Mouse (Mus musculus) CH12.LX (cell line): ENCODE measurements around the gene Ddx58. TPM values are rescaled to one million over a fixed set of nuclear protein-coding genes. Genes with fewer than 3 reads are reported as not detected.

Experiments
- DNase-seq: peaks from one replicate; pipeline ENCODE4 v3.0.0-alpha.2; 2013; ENCODE audit errors: extremely low read depth
- H3K27ac ChIP-seq: 2 replicates; pipeline ENCODE4 v1.5.1; 2012; ENCODE audit warnings: low read depth, mild to moderate bottlenecking, control low read depth, moderate library complexity; ENCODE audit not compliant: insufficient read depth
- H3K27me3 ChIP-seq: replicated peaks from 2 replicates; pipeline ENCODE3; 2012; ENCODE audit warnings: inconsistent platforms
- H3K36me3 ChIP-seq, 2 experiments: replicated peaks in 1 of 2; 2 replicates each; pipeline versions ENCODE3 to v1.6.1; 2012; ENCODE audit warnings: inconsistent platforms in 1 of 2, low read length in 1 of 2, mild to moderate bottlenecking in 1 of 2, mixed read lengths in 1 of 2, moderate library complexity in 1 of 2; ENCODE audit not compliant: control insufficient read depth in 1 of 2, insufficient read depth in 1 of 2
- H3K4me1 ChIP-seq, 2 experiments: 2 replicates each; pipeline ENCODE4 v1.6.1; 2012; ENCODE audit warnings: inconsistent platforms in 1 of 2, moderate library complexity in 1 of 2; ENCODE audit not compliant: insufficient read depth in 2 of 2, control insufficient read depth in 1 of 2
- H3K4me2 ChIP-seq: 2 replicates; pipeline ENCODE4 v1.6.1; 2012; ENCODE audit warnings: low read depth, mild to moderate bottlenecking, control low read depth; ENCODE audit not compliant: poor library complexity, insufficient read depth, severe bottlenecking
- H3K4me3 ChIP-seq, 3 experiments: fragments of 150-350 bp in 1 of 3; sonication (generic) in 1 of 3; replicated peaks in 1 of 3; 2 replicates each; pipeline versions ENCODE3 to v1.5.1; 2011 to 2012; ENCODE audit warnings: low read depth in 2 of 3, low read length in 2 of 3, mild to moderate bottlenecking in 2 of 3, moderate library complexity in 2 of 3, control low read depth in 1 of 3, improper control_type of control experiment in 1 of 3, inconsistent platforms in 1 of 3, mixed read lengths in 1 of 3; ENCODE audit not compliant: poor library complexity in 1 of 3
- H3K79me2 ChIP-seq: replicated peaks from 2 replicates; pipeline ENCODE4 v1.6.1; 2012; ENCODE audit warnings: mild to moderate bottlenecking, moderate library complexity; ENCODE audit not compliant: control insufficient read depth, poor library complexity, insufficient read depth, severe bottlenecking; ENCODE audit errors: extremely low read depth
- H3K9ac ChIP-seq: 2 replicates; pipeline ENCODE4 v1.6.1; 2012; ENCODE audit warnings: low read depth, mild to moderate bottlenecking, control low read depth, moderate library complexity; ENCODE audit not compliant: insufficient read depth
- H3K9me3 ChIP-seq: replicated peaks from 2 replicates; pipeline ENCODE3; 2012; ENCODE audit warnings: low read length, inconsistent platforms, mixed read lengths
- CHD1 ChIP-seq: IDR thresholded peaks from 2 replicates; pipeline ENCODE4 v1.6.1; 2012; ENCODE audit warnings: low read depth, low read length, improper control_type of control experiment, inconsistent platforms
- E2F4 ChIP-seq: IDR thresholded peaks from 2 replicates; pipeline ENCODE4 v1.6.1; 2011; ENCODE audit warnings: low read depth, low read length, improper control_type of control experiment; ENCODE audit not compliant: insufficient replicate concordance
- ELF1 ChIP-seq: IDR thresholded peaks from 2 replicates; pipeline ENCODE4 v1.6.1; 2014; ENCODE audit warnings: low read depth, mild to moderate bottlenecking, inconsistent platforms, low read length, improper control_type of control experiment
- EP300 ChIP-seq: IDR thresholded peaks from 2 replicates; pipeline ENCODE4 v1.6.1; 2011; ENCODE audit warnings: low read length, improper control_type of control experiment
- HCFC1 ChIP-seq: IDR thresholded peaks from 2 replicates; pipeline ENCODE4 v1.6.1; 2012; ENCODE audit warnings: low read depth, mild to moderate bottlenecking, inconsistent platforms, low read length, improper control_type of control experiment
- JUN ChIP-seq: IDR thresholded peaks from 2 replicates; pipeline ENCODE4 v1.6.1; 2011; ENCODE audit warnings: low read depth, mild to moderate bottlenecking, low read length, improper control_type of control experiment, moderate library complexity; ENCODE audit not compliant: insufficient read depth
- MAZ ChIP-seq: IDR thresholded peaks from 2 replicates; pipeline ENCODE4 v1.6.1; 2012; ENCODE audit warnings: low read depth, mild to moderate bottlenecking, inconsistent platforms, low read length, improper control_type of control experiment, moderate library complexity
- PAX5 ChIP-seq: IDR thresholded peaks from 2 replicates; pipeline ENCODE4 v1.6.1; 2012; ENCODE audit warnings: low read length, inconsistent platforms, mixed read lengths
- POLR2A ChIP-seq: IDR thresholded peaks from 2 replicates; pipeline ENCODE4 v1.6.1; 2011; ENCODE audit warnings: low read depth, mild to moderate bottlenecking, improper control_type of control experiment, low read length
- SIN3A ChIP-seq: IDR thresholded peaks from 2 replicates; pipeline ENCODE4 v1.6.1; 2012; ENCODE audit warnings: low read length, improper control_type of control experiment, inconsistent platforms
- SMC3 ChIP-seq: IDR thresholded peaks from 2 replicates; pipeline ENCODE4 v1.6.1; 2011; ENCODE audit warnings: low read depth, low read length, improper control_type of control experiment
- TBP ChIP-seq: conservative IDR thresholded peaks from 2 replicates; pipeline ENCODE4 v1.6.1; 2011; ENCODE audit warnings: low read depth, low read length, improper control_type of control experiment
- USF1 ChIP-seq: IDR thresholded peaks from 2 replicates; pipeline ENCODE4 v1.6.1; 2014; ENCODE audit warnings: low read depth, mild to moderate bottlenecking, inconsistent platforms, low read length, improper control_type of control experiment
- USF2 ChIP-seq: conservative IDR thresholded peaks from 2 replicates; pipeline ENCODE4 v1.6.1; 2011; ENCODE audit warnings: low read depth, low read length, improper control_type of control experiment
- ZC3H11A ChIP-seq: IDR thresholded peaks from 2 replicates; pipeline ENCODE4 v1.6.1; 2012; ENCODE audit warnings: low read depth, mild to moderate bottlenecking, inconsistent platforms, low read length, improper control_type of control experiment
- ZKSCAN1 ChIP-seq: IDR thresholded peaks from 2 replicates; pipeline ENCODE4 v1.6.1; 2012; ENCODE audit warnings: low read depth, inconsistent platforms, low read length, improper control_type of control experiment, borderline replicate concordance
- dilution Hi-C: fragments of 300-500 bp; cut with MboI; formaldehyde crosslinking; loops from 2 replicates; pipeline ENCODE4 v1.14.3; 2020; ENCODE audit warnings: low sequenced_read_pairs; ENCODE audit not compliant: extremely low pct_unique_long_range_greater_than_20kb, extremely low pct_ligation_motif_present
- in situ Hi-C: fragments of 300-500 bp; cut with MboI; formaldehyde crosslinking; loops from 3 replicates; pipeline ENCODE4 v1.14.3; 2019; ENCODE audit warnings: low sequenced_read_pairs, low pct_ligation_motif_present, low pct_unique_long_range_greater_than_20kb, mixed read lengths
- polyA plus RNA-seq: library from polyadenylated mRNA; unstranded; fragments of >175 nt; gene quantifications from 2 replicates; pipeline ENCODE4 v1.2.1, GENCODE M21; 2012; ENCODE audit warnings: low read depth; ENCODE audit not compliant: insufficient read length
- total RNA-seq, 2 experiments: library from RNA; depleted of rRNA; stranded (reverse); fragments of 300-350 nt in 1 of 2; fragments of >200 nt in 1 of 2; gene quantifications; 2 replicates each; pipeline ENCODE4 v1.2.3; 2012 to 2014

Ddx58 gene
- total and polyA plus RNA-seq, 3 experiments = 4.2 to 7.3 (median 6.6) TPM

DNA sequence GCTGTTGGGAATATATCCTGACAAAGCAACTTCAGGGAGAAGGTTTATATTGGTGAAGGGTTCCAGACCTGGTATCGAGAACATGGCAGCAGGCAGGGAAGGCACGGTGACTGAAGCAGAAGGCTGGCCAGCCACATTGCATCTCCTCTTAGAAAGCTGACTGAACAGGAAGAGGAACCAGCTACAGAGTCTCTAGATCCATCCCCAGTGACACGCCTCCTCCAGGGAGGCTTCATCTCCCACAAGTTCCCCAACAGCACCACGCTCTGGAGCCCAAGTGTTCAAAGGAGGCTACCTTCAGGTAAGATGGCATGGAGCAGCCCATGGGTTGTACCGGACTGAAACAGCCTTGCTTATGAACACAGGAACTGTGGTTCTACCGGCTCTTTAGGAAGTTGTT is 37.4 kb downstream of the Ddx58 start:
- Histone ChIP-seq H3K36me3 (peaks cover 9 to 46% of the 10 kb centered on the region in 2 experiments), H3K27me3 (no peaks in the 10 kb centered on the region), H3K27ac (no peak overlapping the region), H3K4me3 (no peak overlapping the region), H3K79me2 (no peaks in the 10 kb centered on the region), H3K9ac (no peak overlapping the region), H3K4me2 (no peak overlapping the region), H3K4me1 (peaks cover 0 to 7% of the 10 kb centered on the region in 2 experiments; a peak in 1 of 4 replicates), H3K9me3 (no peaks in the 10 kb centered on the region)
- peak; percentile 15 for DNase-seq
- dilution Hi-C loops = no loop called here
- in situ Hi-C loops = no loop called here
- TF ChIP-seq TBP = no peak
- TF ChIP-seq ELF1 = no peak
- TF ChIP-seq ZC3H11A = no peak
- no peak for TF ChIP-seq PAX5
- TF ChIP-seq MAZ = no peak

DNA sequence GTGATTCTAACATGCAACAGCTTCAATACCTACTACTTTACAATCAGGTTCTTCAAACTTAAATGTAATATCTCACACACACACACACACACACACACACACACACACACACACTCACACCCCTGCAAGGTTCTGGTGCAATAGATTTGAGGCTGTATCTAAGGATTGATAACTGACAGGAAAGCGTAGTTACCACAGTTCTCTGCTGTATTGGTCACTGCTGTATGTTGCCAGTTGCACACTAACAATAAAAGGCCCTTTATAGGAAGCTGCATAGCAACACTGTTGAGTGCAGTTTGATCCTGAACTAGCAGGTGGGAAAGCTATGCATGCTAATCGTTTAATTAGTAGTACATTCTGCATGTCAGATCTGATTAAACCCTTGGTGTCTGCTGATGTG is 44.3 kb downstream of the Ddx58 start:
- dilution Hi-C loops (no loop called here), in situ Hi-C loops (no loop called here)
- Histone ChIP-seq H3K36me3 (peaks cover 21 to 66% of the 10 kb centered on the region in 2 experiments), H3K4me2 (no peak overlapping the region), H3K9ac (no peak overlapping the region), H3K9me3 (no peaks in the 10 kb centered on the region), H3K4me3 (no peak overlapping the region), H3K27ac (no peak overlapping the region), H3K27me3 (no peaks in the 10 kb centered on the region), H3K79me2 (no peaks in the 10 kb centered on the region), H3K4me1 (no peaks in the 10 kb centered on the region)
- DNase-seq = no peak
- no peak for TF ChIP-seq HCFC1
- TF ChIP-seq SIN3A = no peak

GRCm38 (mm10) chr4:40193461-40193860 is 46.2 kb downstream of the Ddx58 start:
- peaks cover 36 to 78% of the 10 kb centered on the region in 2 experiments for H3K36me3 ChIP-seq
- no peak for DNase-seq
- no peak overlapping the region for H3K4me3 ChIP-seq
- no peaks in the 10 kb centered on the region for H3K9me3 ChIP-seq
- TF ChIP-seq ZKSCAN1 (no peak), POLR2A (no peak), JUN (no peak), PAX5 (no peak), CHD1 (no peak), USF2 (no peak), E2F4 (no peak), SMC3 (no peak), ZC3H11A (no peak), USF1 (no peak), EP300 (no peak)
- no peak overlapping the region for H3K9ac ChIP-seq
- dilution Hi-C loops = no loop called here
- no peaks in the 10 kb centered on the region for H3K79me2 ChIP-seq
- H3K27me3 ChIP-seq = no peaks in the 10 kb centered on the region
- no peak overlapping the region for H3K4me2 ChIP-seq
- in situ Hi-C loops = no loop called here
- H3K4me1 ChIP-seq = no peaks in the 10 kb centered on the region
- H3K27ac ChIP-seq = no peak overlapping the region
